Mouse (Mus musculus) layer of hippocampus, postnatal 10 days (tissue): ENCODE measurements around the gene Ppcs. TPM values are rescaled to one million over a fixed set of nuclear protein-coding genes. Genes with fewer than 3 reads are reported as not detected.
A peak's percentile ranks its signal among the peaks of the same experiment; 100 is the strongest.

Experiments
- DNase-seq, 2 experiments: peaks; one replicate each; pipeline ENCODE4 v3.0.0; 2021; ENCODE audit warnings: low spot score in 2 of 2
- total RNA-seq, 2 experiments: library from RNA; stranded (reverse); gene quantifications; 2 replicates each; pipeline ENCODE4 v1.2.3; 2021

Gene Ppcs
- total RNA-seq, 2 experiments from 2014 or later: 6.1 to 6.2 TPM

GRCm38 (mm10) chr4:119421191-119421590, 1.0 kb downstream of the Ppcs start:
- DNase-seq: no peak

- no peak for DNase-seq
These were observed 4.3 kb downstream of the Ppcs start for GRCm38 (mm10) chr4:119417894-119418293.

- DNase-seq: no peak
These were observed 5.0 kb downstream of the Ppcs start for GRCm38 (mm10) chr4:119417270-119417669.

- peak; percentile 93 to 95 for DNase-seq
These were observed 7.0 kb downstream of the Ppcs start, which contains the start of gene Ccdc30 for GRCm38 (mm10) chr4:119415072-119415753. Ccdc30 (minus strand) TSS chr4:119415521.

- peak in 1 of 2 experiments; percentile 33 for DNase-seq
These were observed 9.4 kb downstream of the Ppcs start for GRCm38 (mm10) chr4:119412791-119413190.

- no peak for DNase-seq
These were observed 10.2 kb downstream of the Ppcs start for GRCm38 (mm10) chr4:119411877-119412650.

- no peak for DNase-seq
These were observed 18.8 kb downstream of the Ppcs start for GRCm38 (mm10) chr4:119403431-119403830.

- no peak for DNase-seq
These were observed 21.3 kb downstream of the Ppcs start for GRCm38 (mm10) chr4:119400896-119401295.

GRCm38 (mm10) chr4:119398751-119399150, 23.5 kb downstream of the Ppcs start:
- no peak for DNase-seq

- peak in 1 of 2 experiments; percentile 42 for DNase-seq
These were observed 31.9 kb downstream of the Ppcs start for GRCm38 (mm10) chr4:119390369-119390768.

GRCm38 (mm10) chr4:119389184-119389583, 33.0 kb downstream of the Ppcs start:
- DNase-seq: no peak

- DNase-seq: no peak
These were observed 40.6 kb downstream of the Ppcs start for GRCm38 (mm10) chr4:119381471-119382190.

GRCm38 (mm10) chr4:119369460-119369859, 52.8 kb downstream of the Ppcs start:
- DNase-seq: no peak

Other genes starting within 250 kb of the Ppcs start
- 1 to 10 TPM; 6.2 to 7.7 TPM for gene Zfp691, start 248.2 kb downstream of the Ppcs start, total RNA-seq
- gene Ermap, start 232.4 kb downstream of the Ppcs start, total RNA-seq: under 1 TPM; 0.30 to 0.78 TPM
- gene Svbp, start 227.1 kb downstream of the Ppcs start, total RNA-seq: 10 to 100 TPM; 33.6 to 36.7 TPM
- gene Tmem269, start 204.2 kb downstream of the Ppcs start, total RNA-seq: not detected
- 10 to 100 TPM; 32.0 to 39.1 TPM for gene AU022252, start 189.7 kb downstream of the Ppcs start, total RNA-seq
- 10 to 100 TPM in 1 of 2 experiments, 1 to 10 TPM in 1; 10.0 to 10.3 TPM for gene P3h1, start 189.5 kb downstream of the Ppcs start, total RNA-seq
- 1 to 10 TPM in 1 of 2 experiments, under 1 TPM in 1; 0.41 to 1.1 TPM for gene Cldn19, start 167.0 kb downstream of the Ppcs start, total RNA-seq
- 100 to 1,000 TPM; 798 to 928 TPM for gene Ybx1, start 127.8 kb downstream of the Ppcs start, total RNA-seq
- gene Ppih, start 101.9 kb downstream of the Ppcs start, total RNA-seq: 10 to 100 TPM; 23.0 to 26.7 TPM
- gene Ccdc30, start 6.9 kb downstream of the Ppcs start, total RNA-seq: 10 to 100 TPM; 21.5 to 24.1 TPM
- gene Zmynd12, start 394 bp upstream of the Ppcs start, total RNA-seq: not detected
- gene Rimkla, start 70.2 kb upstream of the Ppcs start, total RNA-seq: 10 to 100 TPM; 25.4 to 29.5 TPM
- gene Foxj3, start 114.6 kb upstream of the Ppcs start, total RNA-seq: 10 to 100 TPM; 62.6 to 63.9 TPM
- 10 to 100 TPM; 28.1 to 28.8 TPM for gene Frg2f1, start 117.1 kb upstream of the Ppcs start, total RNA-seq
- gene Guca2a, start 215.3 kb upstream of the Ppcs start, total RNA-seq: not detected
- gene Guca2b, start 236.5 kb upstream of the Ppcs start, total RNA-seq: not detected